Mouse (Mus musculus) spleen, postnatal 14 days (tissue): ENCODE results near the gene Lgr4.
"Not testable (repeated sequence)": the region's sequence is repeated elsewhere in the genome, so short reads cannot be mapped to it uniquely, and the experiment has no call there.

ENCODE experiments used
- DNase-seq, 2 experiments: peaks; one replicate each; pipeline ENCODE4 v3.0.0; 2021 to 2022; ENCODE audit warnings: low spot score in 2 of 2

Gene Lgr4

GRCm38 (mm10) chr2:109917496-109918413, at the start of gene Lgr4:
Gene Lgr4 (plus strand): TSS chr2:109917647.
- DNase-seq, result peak; percentile 60 to 68

GRCm38 (mm10) chr2:109879429-109879828, 38.0 kb upstream of the Lgr4 start:
- not testable (repeated sequence) for DNase-seq

GRCm38 (mm10) chr2:109881111-109881510, 36.3 kb upstream of the Lgr4 start:
- no peak for DNase-seq

GRCm38 (mm10) chr2:109881625-109882024, 35.8 kb upstream of the Lgr4 start:
- DNase-seq, result no peak

- DNase-seq, result no peak
These were observed 33.3 kb upstream of the Lgr4 start for GRCm38 (mm10) chr2:109884106-109884505.

GRCm38 (mm10) chr2:109884507-109884906, 32.9 kb upstream of the Lgr4 start:
- no peak for DNase-seq

GRCm38 (mm10) chr2:109890068-109890467, 27.4 kb upstream of the Lgr4 start:
- DNase-seq, result no peak

- DNase-seq, result peak; percentile 79 to 86
These were observed 26.9 kb upstream of the Lgr4 start, which contains the start of gene Lin7c for GRCm38 (mm10) chr2:109890597-109890996. Gene Lin7c (plus strand): TSS chr2:109890853.

- DNase-seq, result peak in 1 of 2 experiments; percentile 19
These were observed 26.4 kb upstream of the Lgr4 start for GRCm38 (mm10) chr2:109891031-109891430.

- no peak for DNase-seq
These were observed 26.0 kb upstream of the Lgr4 start for GRCm38 (mm10) chr2:109891471-109891870.

- DNase-seq, result no peak
These were observed 21.1 kb upstream of the Lgr4 start for GRCm38 (mm10) chr2:109896311-109896710.

GRCm38 (mm10) chr2:109902869-109903268, 14.6 kb upstream of the Lgr4 start:
- DNase-seq, result no peak

- peak; percentile 53 to 76 for DNase-seq
These were observed 13.2 kb upstream of the Lgr4 start for GRCm38 (mm10) chr2:109904171-109904821.

GRCm38 (mm10) chr2:109909122-109909521, 8.3 kb upstream of the Lgr4 start:
- no peak for DNase-seq

- DNase-seq, result no peak
These were observed 5.2 kb upstream of the Lgr4 start for GRCm38 (mm10) chr2:109912216-109912615.

GRCm38 (mm10) chr2:109912766-109913165, 4.7 kb upstream of the Lgr4 start:
- DNase-seq, result no peak

- no peak for DNase-seq
These were observed 4.2 kb upstream of the Lgr4 start for GRCm38 (mm10) chr2:109913241-109913640.

- no peak for DNase-seq
These were observed 2.8 kb upstream of the Lgr4 start for GRCm38 (mm10) chr2:109914601-109915000.

- DNase-seq, result no peak
These were observed 508 bp upstream of the Lgr4 start for GRCm38 (mm10) chr2:109916782-109917495.

- no peak for DNase-seq
These were observed 1.3 kb downstream of the Lgr4 start for GRCm38 (mm10) chr2:109918592-109919262.

- no peak for DNase-seq
These were observed 3.0 kb downstream of the Lgr4 start for GRCm38 (mm10) chr2:109920471-109920870.
